Mouse (Mus musculus) spleen, adult 2 months (tissue): ENCODE results near the gene Sap30bp.

ENCODE experiments used
- CTCF ChIP-seq: fragments of 200-500 bp; IDR thresholded peaks from 2 replicates; pipeline ENCODE4 v1.5.1; 2011; ENCODE audit warnings: mild to moderate bottlenecking, inconsistent platforms; ENCODE audit not compliant: insufficient read depth, insufficient read length, insufficient replicate concordance; ENCODE audit errors: extremely low read depth
- POLR2A ChIP-seq: fragments of 200-500 bp; IDR thresholded peaks from 2 replicates; pipeline ENCODE4 v1.6.1; 2011; ENCODE audit warnings: low read depth, low read length, inconsistent platforms

GRCm38 (mm10) chr11:116012262-116012947, 79.3 kb downstream of the Sap30bp start, which contains the start of gene Galk1:
- TF ChIP-seq CTCF (no peak), POLR2A (peak; percentile 27; the same call in 1 of the 2 replicates)
